Mouse (Mus musculus): ENCODE results near the gene Smarca2. TPM values are rescaled to one million over a fixed set of nuclear protein-coding genes. Genes with fewer than 3 reads are reported as not detected.

Smarca2 gene
- polyA plus RNA-seq, 1 experiment: 2.0 TPM

GRCm38 (mm10) chr19:26767454-26767853, 162.6 kb downstream of the Smarca2 start:
- Histone ChIP-seq H3K4me2 (ENCODE audit: low read depth) (no peak overlapping the region), H3K27me3 (ENCODE audit: control insufficient read depth, insufficient read depth, insufficient read length) (no peaks in the 10 kb centered on the region), H3ac (ENCODE audit: control insufficient read depth, insufficient read length) (no peak overlapping the region), H3K36me3 (ENCODE audit: control insufficient read depth, insufficient read depth) (no peaks in the 10 kb centered on the region), H3K4me3 (no peak overlapping the region), H3K79me2 (ENCODE audit: control insufficient read depth, insufficient read depth) (no peaks in the 10 kb centered on the region)
- TF ChIP-seq MYOG (IDR thresholded peaks at IDR 0.05; ENCODE audit: control insufficient read depth in 1 of 3, insufficient read depth in 1 of 3, insufficient read length in 2 of 3, low read depth in 2 of 3): no peak
- no peak for TF ChIP-seq E2F4 (IDR thresholded peaks at IDR 0.05; ENCODE audit: insufficient read depth)
- no peak for TF ChIP-seq MAX (IDR thresholded peaks at IDR 0.05; ENCODE audit: low read depth)
- TF ChIP-seq POLR2A (IDR thresholded peaks at IDR 0.05; ENCODE audit: insufficient read length, low read depth): no peak
- no peak for TF ChIP-seq TCF3 (IDR thresholded peaks at IDR 0.05; ENCODE audit: insufficient read length, low read depth)
- TF ChIP-seq POLR2AphosphoS2 (IDR thresholded peaks at IDR 0.05; ENCODE audit: insufficient read length, low read depth): no peak
- TF ChIP-seq CEBPB (IDR thresholded peaks at IDR 0.05; ENCODE audit: insufficient read depth, poor library complexity, severe bottlenecking): no peak
- no peak for TF ChIP-seq USF1 (IDR thresholded peaks at IDR 0.05; ENCODE audit: low read depth)
- TF ChIP-seq REST (IDR thresholded peaks at IDR 0.05; ENCODE audit: insufficient read depth, insufficient read length): no peak
- TF ChIP-seq SRF (IDR thresholded peaks at IDR 0.05; ENCODE audit: control insufficient read depth, insufficient read length, low read depth): no peak
- no peak for TF ChIP-seq TCF12 (IDR thresholded peaks at IDR 0.05; ENCODE audit: insufficient read depth, poor library complexity, severe bottlenecking)
- no peak for TF ChIP-seq MYOD1 (IDR thresholded peaks at IDR 0.05; ENCODE audit: control insufficient read depth in 1 of 3, insufficient read length in 2 of 3, low read depth in 2 of 3)

GRCm38 (mm10) chr19:26767941-26768340, 163.1 kb downstream of the Smarca2 start:
- Histone ChIP-seq H3K79me2 (ENCODE audit: control insufficient read depth, insufficient read depth) (no peaks in the 10 kb centered on the region), H3K4me2 (ENCODE audit: low read depth) (no peak overlapping the region), H3K4me3 (no peak overlapping the region), H3ac (ENCODE audit: control insufficient read depth, insufficient read length) (no peak overlapping the region), H3K36me3 (ENCODE audit: control insufficient read depth, insufficient read depth) (no peaks in the 10 kb centered on the region), H3K27me3 (ENCODE audit: control insufficient read depth, insufficient read depth, insufficient read length) (no peaks in the 10 kb centered on the region)
- TF ChIP-seq SRF (IDR thresholded peaks at IDR 0.05; ENCODE audit: control insufficient read depth, insufficient read length, low read depth): no peak

DNA sequence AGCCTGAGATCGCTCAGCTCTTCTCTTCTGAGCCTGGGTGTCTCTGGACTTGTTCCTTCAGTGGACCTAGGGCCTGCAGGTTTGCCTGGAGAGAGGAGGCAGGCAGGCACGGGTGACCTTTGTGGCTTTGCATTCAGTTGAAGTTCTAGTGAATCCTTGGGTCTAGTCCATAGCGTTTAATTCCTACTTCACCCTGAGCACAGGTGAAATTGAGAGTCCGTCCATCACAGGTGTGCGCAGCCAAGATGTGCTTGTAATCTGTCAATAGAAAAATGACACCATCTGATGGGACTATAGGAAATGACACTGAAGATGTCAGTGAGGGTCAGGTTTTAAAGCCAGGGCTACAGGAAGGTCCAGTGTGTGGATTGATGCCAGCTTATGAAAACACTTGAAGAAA, 164.0 kb downstream of the Smarca2 start:
- no peak overlapping the region for H3K4me3 ChIP-seq
- no peaks in the 10 kb centered on the region for H3K27me3 ChIP-seq (ENCODE audit: control insufficient read depth, insufficient read depth, insufficient read length)
- no peaks in the 10 kb centered on the region for H3K36me3 ChIP-seq (ENCODE audit: control insufficient read depth, insufficient read depth)
- H3K79me2 ChIP-seq (ENCODE audit: control insufficient read depth, insufficient read depth): no peaks in the 10 kb centered on the region
- H3ac ChIP-seq (ENCODE audit: control insufficient read depth, insufficient read length): no peak overlapping the region
- TF ChIP-seq TCF3 (IDR thresholded peaks at IDR 0.05; ENCODE audit: insufficient read length, low read depth) (no peak), CEBPB (IDR thresholded peaks at IDR 0.05; ENCODE audit: insufficient read depth, poor library complexity, severe bottlenecking) (no peak), E2F4 (IDR thresholded peaks at IDR 0.05; ENCODE audit: insufficient read depth) (no peak), MAX (IDR thresholded peaks at IDR 0.05; ENCODE audit: low read depth) (no peak), TCF12 (IDR thresholded peaks at IDR 0.05; ENCODE audit: insufficient read depth, poor library complexity, severe bottlenecking) (no peak), MYOD1 (IDR thresholded peaks at IDR 0.05; ENCODE audit: control insufficient read depth in 1 of 3, insufficient read length in 2 of 3, low read depth in 2 of 3) (no peak), POLR2A (IDR thresholded peaks at IDR 0.05; ENCODE audit: insufficient read length, low read depth) (no peak), POLR2AphosphoS2 (IDR thresholded peaks at IDR 0.05; ENCODE audit: insufficient read length, low read depth) (no peak), MYOG (IDR thresholded peaks at IDR 0.05; ENCODE audit: control insufficient read depth in 1 of 3, insufficient read depth in 1 of 3, insufficient read length in 2 of 3, low read depth in 2 of 3) (no peak), SRF (IDR thresholded peaks at IDR 0.05; ENCODE audit: control insufficient read depth, insufficient read length, low read depth) (no peak), USF1 (IDR thresholded peaks at IDR 0.05; ENCODE audit: low read depth) (no peak), REST (IDR thresholded peaks at IDR 0.05; ENCODE audit: insufficient read depth, insufficient read length) (no peak)
- no peak overlapping the region for H3K4me2 ChIP-seq (ENCODE audit: low read depth)

GRCm38 (mm10) chr19:26769609-26770500, 165.0 kb downstream of the Smarca2 start:
- Histone ChIP-seq H3K27me3 (ENCODE audit: control insufficient read depth, insufficient read depth, insufficient read length) (no peaks in the 10 kb centered on the region), H3K79me2 (ENCODE audit: control insufficient read depth, insufficient read depth) (no peaks in the 10 kb centered on the region), H3K36me3 (ENCODE audit: control insufficient read depth, insufficient read depth) (no peaks in the 10 kb centered on the region), H3K4me3 (no peak overlapping the region), H3ac (ENCODE audit: control insufficient read depth, insufficient read length) (no peak overlapping the region), H3K4me2 (ENCODE audit: low read depth) (no peak overlapping the region)
- TF ChIP-seq REST (IDR thresholded peaks at IDR 0.05; ENCODE audit: insufficient read depth, insufficient read length) (no peak), TCF3 (IDR thresholded peaks at IDR 0.05; ENCODE audit: insufficient read length, low read depth) (no peak), MYOG (IDR thresholded peaks at IDR 0.05; ENCODE audit: control insufficient read depth in 1 of 3, insufficient read depth in 1 of 3, insufficient read length in 2 of 3, low read depth in 2 of 3) (no peak), TCF12 (IDR thresholded peaks at IDR 0.05; ENCODE audit: insufficient read depth, poor library complexity, severe bottlenecking) (no peak), MAX (IDR thresholded peaks at IDR 0.05; ENCODE audit: low read depth) (no peak), POLR2A (IDR thresholded peaks at IDR 0.05; ENCODE audit: insufficient read length, low read depth) (no peak), SRF (IDR thresholded peaks at IDR 0.05; ENCODE audit: control insufficient read depth, insufficient read length, low read depth) (no peak), E2F4 (IDR thresholded peaks at IDR 0.05; ENCODE audit: insufficient read depth) (no peak), USF1 (IDR thresholded peaks at IDR 0.05; ENCODE audit: low read depth) (no peak), MYOD1 (IDR thresholded peaks at IDR 0.05; ENCODE audit: control insufficient read depth in 1 of 3, insufficient read length in 2 of 3, low read depth in 2 of 3) (no peak), POLR2AphosphoS2 (IDR thresholded peaks at IDR 0.05; ENCODE audit: insufficient read length, low read depth) (no peak), CEBPB (IDR thresholded peaks at IDR 0.05; ENCODE audit: insufficient read depth, poor library complexity, severe bottlenecking) (no peak)

Measured in myocyte (in vitro differentiated cells).